Mouse (Mus musculus): Measurements from ENCODE around the gene Lsamp. TPM values are rescaled to one million over a fixed set of nuclear protein-coding genes. Genes with fewer than 3 reads are reported as not detected.

Gene Lsamp
- polyA plus RNA-seq, 1 experiment from 2014 or later: 10.0 TPM

DNA sequence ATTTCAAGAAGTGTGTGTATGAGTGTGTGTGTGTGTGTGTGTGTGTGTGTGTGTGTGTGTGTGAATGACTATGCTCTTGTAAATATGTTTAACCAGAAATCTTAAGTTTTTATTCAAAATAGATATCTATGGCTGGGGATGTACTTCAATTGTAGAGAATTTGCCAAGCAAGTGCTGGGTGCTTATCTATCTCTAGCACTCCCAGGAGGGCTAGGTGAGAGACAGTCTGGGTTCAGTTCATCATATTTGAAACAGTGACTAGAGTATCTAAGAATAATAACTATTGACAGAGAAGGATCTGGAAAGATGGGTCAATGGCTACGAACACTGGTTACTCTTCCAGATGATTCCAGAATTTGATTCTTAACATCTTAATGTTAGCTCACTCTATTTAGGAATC is 2128.1 kb downstream of the Lsamp start:
- no peak overlapping the region for H3K9ac ChIP-seq
- H3K4me3 ChIP-seq: no peak overlapping the region
- no peaks in the 10 kb centered on the region for H3K9me3 ChIP-seq
- H3K4me1 ChIP-seq: no peaks in the 10 kb centered on the region
- no peak for ATAC-seq (ENCODE audit: insufficient number of reproducible peaks, low FRiP score, low TSS enrichment, low read depth)
- 96% methylated on average over 1 of the region's 1 CpGs for WGBS
- no peak overlapping the region for H3K4me2 ChIP-seq
- no peaks in the 10 kb centered on the region for H3K36me3 ChIP-seq
- no peaks in the 10 kb centered on the region for H3K27me3 ChIP-seq
- no peak overlapping the region for H3K27ac ChIP-seq

GRCm38 (mm10) chr16:42113246-42113645 is 2129.1 kb downstream of the Lsamp start:
- no peaks in the 10 kb centered on the region for H3K4me1 ChIP-seq
- no peaks in the 10 kb centered on the region for H3K9me3 ChIP-seq
- H3K9ac ChIP-seq: no peak overlapping the region
- H3K4me2 ChIP-seq: no peak overlapping the region
- no peak overlapping the region for H3K4me3 ChIP-seq
- WGBS: 74% methylated on average over 2 of the region's 2 CpGs
- no peaks in the 10 kb centered on the region for H3K36me3 ChIP-seq
- no peak for ATAC-seq (ENCODE audit: insufficient number of reproducible peaks, low FRiP score, low TSS enrichment, low read depth)
- H3K27me3 ChIP-seq: no peaks in the 10 kb centered on the region
- H3K27ac ChIP-seq: no peak overlapping the region

GRCm38 (mm10) chr16:42121788-42122187 is 2137.6 kb downstream of the Lsamp start:
- Histone ChIP-seq H3K27ac (no peak overlapping the region), H3K9me3 (no peaks in the 10 kb centered on the region), H3K4me1 (no peaks in the 10 kb centered on the region), H3K4me2 (no peak overlapping the region), H3K9ac (no peak overlapping the region), H3K36me3 (no peaks in the 10 kb centered on the region), H3K4me3 (no peak overlapping the region), H3K27me3 (no peaks in the 10 kb centered on the region)
- no peak for ATAC-seq (ENCODE audit: insufficient number of reproducible peaks, low FRiP score, low TSS enrichment, low read depth)
- WGBS: 78% methylated on average over 6 of the region's 6 CpGs

DNA sequence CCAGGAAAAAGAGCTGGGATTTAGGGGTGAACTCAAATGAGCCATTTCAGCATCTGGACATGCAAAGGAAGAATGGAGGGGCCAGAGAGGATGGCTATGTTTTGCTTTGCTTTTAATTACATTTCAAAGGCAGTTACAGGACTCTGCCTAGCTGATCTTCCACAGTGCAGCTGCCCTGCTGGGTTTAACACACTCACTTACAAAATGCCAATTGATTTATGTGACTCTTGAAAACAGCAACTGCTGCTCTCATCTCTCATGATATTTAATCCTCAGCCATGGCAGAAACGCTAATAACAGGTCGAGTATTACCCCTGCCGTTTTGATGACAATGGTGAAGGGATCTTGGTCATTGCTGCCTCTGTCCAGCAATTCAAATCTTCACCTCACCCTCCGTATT is 2139.7 kb downstream of the Lsamp start:
- Histone ChIP-seq H3K36me3 (no peaks in the 10 kb centered on the region), H3K27ac (no peak overlapping the region), H3K4me3 (no peak overlapping the region), H3K4me1 (no peaks in the 10 kb centered on the region), H3K27me3 (no peaks in the 10 kb centered on the region), H3K4me2 (no peak overlapping the region), H3K9me3 (no peaks in the 10 kb centered on the region), H3K9ac (no peak overlapping the region)
- WGBS: 49% methylated on average over 4 of the region's 4 CpGs
- no peak for ATAC-seq (ENCODE audit: insufficient number of reproducible peaks, low FRiP score, low TSS enrichment, low read depth)

- H3K9ac ChIP-seq: no peak overlapping the region
- no peak overlapping the region for H3K27ac ChIP-seq
- no peaks in the 10 kb centered on the region for H3K36me3 ChIP-seq
- 88% methylated on average over 2 of the region's 2 CpGs for WGBS
- no peak for ATAC-seq (ENCODE audit: insufficient number of reproducible peaks, low FRiP score, low TSS enrichment, low read depth)
- no peaks in the 10 kb centered on the region for H3K9me3 ChIP-seq
- no peaks in the 10 kb centered on the region for H3K4me1 ChIP-seq
- H3K4me2 ChIP-seq: no peak overlapping the region
- no peaks in the 10 kb centered on the region for H3K27me3 ChIP-seq
- no peak overlapping the region for H3K4me3 ChIP-seq
These were observed 2141.9 kb downstream of the Lsamp start for GRCm38 (mm10) chr16:42126061-42126460.

DNA sequence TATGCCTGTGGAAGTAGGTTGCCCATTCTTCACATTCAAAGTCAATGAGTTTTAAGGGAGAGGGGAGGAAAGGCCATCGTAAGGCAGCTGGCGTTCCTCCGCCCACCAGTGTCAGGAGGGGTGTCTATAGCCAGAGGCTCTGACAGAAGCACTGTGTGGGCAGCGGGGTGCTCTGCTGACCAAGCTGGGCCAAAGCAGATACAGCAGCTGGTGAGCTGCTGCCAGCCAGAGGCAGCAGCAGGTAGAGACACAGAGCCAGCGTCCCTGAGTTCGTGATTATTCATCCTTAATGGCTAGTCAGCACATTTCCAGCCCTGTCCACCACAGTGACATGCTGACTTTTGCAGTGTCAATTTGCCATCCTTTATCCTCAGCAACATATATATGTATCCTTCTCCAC is 2163.0 kb downstream of the Lsamp start:
- H3K27me3 ChIP-seq: no peaks in the 10 kb centered on the region
- H3K27ac ChIP-seq: no peak overlapping the region
- H3K36me3 ChIP-seq: no peaks in the 10 kb centered on the region
- 69% methylated on average over 6 of the region's 6 CpGs for WGBS
- H3K9me3 ChIP-seq: no peaks in the 10 kb centered on the region
- H3K4me2 ChIP-seq: no peak overlapping the region
- no peak overlapping the region for H3K9ac ChIP-seq
- no peak for ATAC-seq (ENCODE audit: insufficient number of reproducible peaks, low FRiP score, low TSS enrichment, low read depth)
- H3K4me3 ChIP-seq: no peak overlapping the region
- H3K4me1 ChIP-seq: no peaks in the 10 kb centered on the region

GRCm38 (mm10) chr16:42149216-42149942 is 2165.2 kb downstream of the Lsamp start:
- no peak overlapping the region for H3K4me3 ChIP-seq
- H3K4me1 ChIP-seq: peaks cover 4% of the 10 kb centered on the region; the same call in 1 of the 2 replicates
- WGBS: 63% methylated on average over 6 of the region's 6 CpGs
- H3K4me2 ChIP-seq: no peak overlapping the region
- ATAC-seq (ENCODE audit: insufficient number of reproducible peaks, low FRiP score, low TSS enrichment, low read depth): no peak
- no peaks in the 10 kb centered on the region for H3K27me3 ChIP-seq
- H3K9me3 ChIP-seq: no peaks in the 10 kb centered on the region
- H3K27ac ChIP-seq: no peak overlapping the region
- no peak overlapping the region for H3K9ac ChIP-seq
- H3K36me3 ChIP-seq: no peaks in the 10 kb centered on the region

GRCm38 (mm10) chr16:42152640-42153039 is 2168.5 kb downstream of the Lsamp start:
- Histone ChIP-seq H3K27ac (0 out of 2 replicates have a peak overlapping the region, but pooled peaks have one; percentile 8), H3K27me3 (no peaks in the 10 kb centered on the region), H3K4me1 (peaks cover 4% of the 10 kb centered on the region; the same call in 1 of the 2 replicates), H3K9me3 (no peaks in the 10 kb centered on the region), H3K4me2 (no peak overlapping the region), H3K4me3 (no peak overlapping the region), H3K36me3 (no peaks in the 10 kb centered on the region), H3K9ac (no peak overlapping the region)
- peak; percentile 67; the same call in 1 of the 2 replicates for ATAC-seq (ENCODE audit: insufficient number of reproducible peaks, low FRiP score, low TSS enrichment, low read depth)
- WGBS: 44% methylated on average over 8 of the region's 8 CpGs

DNA sequence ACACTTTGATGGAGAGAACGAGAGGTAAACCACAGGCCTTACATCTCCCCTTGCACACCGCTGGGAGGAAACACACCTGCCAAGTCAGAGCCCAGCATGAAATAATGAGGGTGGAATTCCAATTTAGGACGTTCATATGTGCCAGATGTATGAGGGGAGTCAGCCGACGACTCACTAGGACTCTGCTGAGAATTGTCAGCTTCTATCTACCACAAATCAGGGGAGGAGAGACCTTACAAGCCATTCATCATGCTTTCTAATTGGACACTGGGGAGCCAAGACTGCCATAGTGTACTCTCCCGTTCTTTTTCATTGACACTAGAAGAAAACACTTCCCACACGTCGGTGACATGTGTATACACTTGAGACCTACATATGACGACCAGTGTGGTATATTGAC is 2173.7 kb downstream of the Lsamp start:
- Histone ChIP-seq H3K27me3 (no peaks in the 10 kb centered on the region), H3K4me3 (no peak overlapping the region), H3K9ac (no peak overlapping the region), H3K9me3 (no peaks in the 10 kb centered on the region), H3K36me3 (no peaks in the 10 kb centered on the region), H3K27ac (no peak overlapping the region), H3K4me1 (peaks cover 1% of the 10 kb centered on the region; the same call in 1 of the 2 replicates), H3K4me2 (no peak overlapping the region)
- 37% methylated on average over 9 of the region's 9 CpGs for WGBS
- ATAC-seq (ENCODE audit: insufficient number of reproducible peaks, low FRiP score, low TSS enrichment, low read depth): no peak

DNA sequence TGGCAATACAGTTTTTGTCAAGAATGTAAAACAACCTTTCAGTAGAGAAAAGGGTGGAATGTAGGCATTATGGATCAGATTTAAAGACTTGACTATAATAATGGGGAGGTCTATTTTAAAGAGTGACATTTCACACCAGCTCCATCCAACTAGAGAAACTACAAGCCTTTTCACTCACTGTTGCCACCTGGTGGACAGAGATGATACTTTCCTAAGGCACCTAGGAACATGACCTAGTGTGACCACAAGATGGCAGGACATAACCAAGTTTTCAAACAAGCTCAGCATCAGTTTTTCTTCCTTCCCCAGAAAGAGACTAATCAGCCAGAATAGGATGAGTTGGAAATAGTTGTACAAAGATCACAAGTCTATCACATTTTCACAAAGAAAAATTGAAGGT is 2180.8 kb downstream of the Lsamp start:
- no peak overlapping the region for H3K27ac ChIP-seq
- no peak overlapping the region for H3K9ac ChIP-seq
- no peaks in the 10 kb centered on the region for H3K27me3 ChIP-seq
- no peaks in the 10 kb centered on the region for H3K36me3 ChIP-seq
- H3K4me2 ChIP-seq: no peak overlapping the region
- no peak overlapping the region for H3K4me3 ChIP-seq
- H3K4me1 ChIP-seq: no peaks in the 10 kb centered on the region
- ATAC-seq (ENCODE audit: insufficient number of reproducible peaks, low FRiP score, low TSS enrichment, low read depth): no peak
- H3K9me3 ChIP-seq: no peaks in the 10 kb centered on the region

DNA sequence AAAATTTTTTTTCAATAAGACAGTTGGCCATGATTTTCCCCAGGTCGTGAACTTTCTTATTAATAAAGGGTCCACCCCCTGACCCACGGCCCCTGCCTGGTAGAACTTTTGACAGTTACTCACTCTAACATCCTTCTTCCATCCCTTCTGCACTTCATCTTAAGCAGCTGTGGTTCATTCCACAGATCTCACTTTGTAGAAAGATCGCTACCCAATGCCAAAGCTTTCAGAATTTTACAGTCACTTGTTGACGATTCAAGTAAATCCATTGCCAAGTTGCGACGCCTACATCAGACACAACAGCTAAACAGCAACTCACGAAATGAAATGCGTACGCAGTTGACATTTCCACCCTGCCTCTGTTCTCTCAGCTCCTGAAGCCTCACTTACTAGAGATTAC is 2184.1 kb downstream of the Lsamp start:
- 83% methylated on average over 9 of the region's 9 CpGs for WGBS
- no peak for ATAC-seq (ENCODE audit: insufficient number of reproducible peaks, low FRiP score, low TSS enrichment, low read depth)
- H3K27me3 ChIP-seq: no peaks in the 10 kb centered on the region
- H3K27ac ChIP-seq: no peak overlapping the region
- H3K4me3 ChIP-seq: no peak overlapping the region
- no peaks in the 10 kb centered on the region for H3K4me1 ChIP-seq
- no peaks in the 10 kb centered on the region for H3K36me3 ChIP-seq
- no peaks in the 10 kb centered on the region for H3K9me3 ChIP-seq
- H3K4me2 ChIP-seq: no peak overlapping the region
- H3K9ac ChIP-seq: no peak overlapping the region

GRCm38 (mm10) chr16:42169447-42170140 is 2185.4 kb downstream of the Lsamp start:
- Histone ChIP-seq H3K4me2 (no peak overlapping the region), H3K4me3 (no peak overlapping the region), H3K27me3 (no peaks in the 10 kb centered on the region), H3K4me1 (no peaks in the 10 kb centered on the region), H3K9me3 (no peaks in the 10 kb centered on the region), H3K27ac (no peak overlapping the region), H3K36me3 (no peaks in the 10 kb centered on the region), H3K9ac (no peak overlapping the region)
- 24% methylated on average over 8 of the region's 8 CpGs for WGBS
- ATAC-seq (ENCODE audit: insufficient number of reproducible peaks, low FRiP score, low TSS enrichment, low read depth): no peak

Data from limb, embryonic 15.5 days (tissue).